Comparison of ENCODE assay signal across 14 mouse cellular contexts in genomic region chrX:56677736-56678135, GRCm38 (mm10).
"Had no signal": no experiment of that assay in that cellular context is flagged by ENCODE, and none has a peak within 500 bp of the region (broad histone marks: within the 10 kb centered on the region; RNA-seq: fewer than 3 reads in every experiment).

No protein-coding gene starts in this region.

- H3K4me1 ChIP-seq: limb, embryonic 13.5 days; midbrain, embryonic 10.5 days; midbrain, embryonic 15.5 days; neural tube, embryonic 13.5 days had no signal

- ATAC-seq: midbrain, embryonic 15.5 days had no signal

- H3K27ac ChIP-seq: kidney, postnatal 0 days; limb, embryonic 13.5 days; liver, embryonic 14.5 days; midbrain, embryonic 10.5 days; midbrain, embryonic 15.5 days; neural tube, embryonic 13.5 days had no signal

- H3K4me3 ChIP-seq: limb, embryonic 13.5 days; midbrain, embryonic 10.5 days; midbrain, embryonic 15.5 days; neural tube, embryonic 13.5 days had no signal

- DNase-seq: kidney, adult 11 months; kidney, adult 9 months; kidney, postnatal 36 days; layer of hippocampus, adult 9-11 months; layer of hippocampus, postnatal 36 days; lung, adult 18-20 months; lung, postnatal 36 days; thymus, postnatal 36 days had no signal

- H3K4me2 ChIP-seq: limb, embryonic 13.5 days; midbrain, embryonic 15.5 days; neural tube, embryonic 13.5 days had no signal

- H3K36me3 ChIP-seq: limb, embryonic 13.5 days; midbrain, embryonic 10.5 days; midbrain, embryonic 15.5 days; neural tube, embryonic 13.5 days had no signal

- H3K9me3 ChIP-seq: limb, embryonic 13.5 days; midbrain, embryonic 10.5 days; midbrain, embryonic 15.5 days; neural tube, embryonic 13.5 days had no signal

- H3K9ac ChIP-seq: limb, embryonic 13.5 days; liver, embryonic 14.5 days; midbrain, embryonic 15.5 days; neural tube, embryonic 13.5 days had no signal

- H3K27me3 ChIP-seq: limb, embryonic 13.5 days; midbrain, embryonic 15.5 days; neural tube, embryonic 13.5 days had no signal
